Mouse (Mus musculus): ENCODE data around the gene Bex3.

The Bex3 gene

DNA sequence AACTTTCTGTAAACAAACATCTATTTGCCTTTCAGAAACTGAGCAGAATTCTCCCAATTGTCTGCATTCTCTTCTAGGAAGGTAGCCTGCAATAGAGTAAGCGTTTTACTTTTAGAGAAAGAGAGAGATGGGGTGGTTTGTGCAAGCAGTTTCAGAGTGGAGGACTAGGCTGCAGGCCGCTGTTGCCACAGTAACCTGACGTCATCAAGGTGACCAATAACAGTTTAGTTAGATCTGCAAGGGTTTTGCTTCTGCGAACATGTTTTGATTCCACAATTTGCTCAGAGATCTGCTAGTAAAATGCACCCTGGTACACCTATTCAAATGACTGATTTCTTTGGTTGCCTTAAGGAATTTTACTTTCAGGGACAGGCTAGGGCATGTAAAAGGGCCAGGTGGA is 43.2 kb downstream of the Bex3 start:
- in situ Hi-C loops (cut with MboI, MseI) = loop anchor here (5.0 to 10.0 kb wide), 4 partner anchors 109 to 269 kb away; partner anchors contain the start of gene Tceal5 (in 1 of the 2)

DNA sequence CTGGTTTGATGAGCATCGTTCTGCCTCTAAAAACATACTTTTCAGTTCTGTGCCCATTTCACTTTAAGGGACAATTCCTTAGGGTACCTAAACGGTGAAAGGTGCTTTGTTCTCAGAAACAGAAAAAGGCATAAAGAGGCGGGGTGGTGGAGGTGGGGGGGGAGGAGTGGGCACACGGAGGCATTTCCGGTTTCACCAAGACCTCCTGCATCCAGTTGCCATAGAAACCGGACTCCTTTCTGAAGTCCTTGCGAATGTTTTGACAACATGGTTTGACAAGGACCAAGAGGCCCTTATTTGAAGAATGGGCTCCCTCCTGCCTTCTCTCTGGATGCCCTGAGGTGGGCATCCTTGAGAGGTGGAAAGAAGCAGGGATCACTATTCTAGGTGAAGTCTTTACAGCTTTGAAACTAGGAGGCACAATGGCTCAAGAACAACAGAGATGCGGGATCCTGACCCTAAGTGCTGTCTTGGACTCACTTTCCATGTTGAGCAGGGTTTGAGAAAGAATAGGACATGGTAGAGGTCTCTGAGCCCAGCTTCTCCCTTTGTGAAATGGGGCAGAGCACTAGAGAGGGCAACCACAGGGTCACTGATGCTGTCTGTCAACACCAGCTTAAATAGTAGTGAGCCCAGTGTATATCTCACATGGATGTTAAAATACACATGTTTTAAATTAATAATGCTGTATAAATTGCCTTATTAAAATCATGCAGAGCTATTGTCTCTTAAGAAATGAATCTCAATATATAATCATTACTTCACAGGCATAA is 43.9 kb downstream of the Bex3 start:
- in situ Hi-C loops (cut with MboI, MseI) = loop anchor here (5.0 to 10.0 kb wide), 4 partner anchors 109 to 269 kb away; partner anchors contain the start of gene Tceal5 (in 1 of the 2)

DNA sequence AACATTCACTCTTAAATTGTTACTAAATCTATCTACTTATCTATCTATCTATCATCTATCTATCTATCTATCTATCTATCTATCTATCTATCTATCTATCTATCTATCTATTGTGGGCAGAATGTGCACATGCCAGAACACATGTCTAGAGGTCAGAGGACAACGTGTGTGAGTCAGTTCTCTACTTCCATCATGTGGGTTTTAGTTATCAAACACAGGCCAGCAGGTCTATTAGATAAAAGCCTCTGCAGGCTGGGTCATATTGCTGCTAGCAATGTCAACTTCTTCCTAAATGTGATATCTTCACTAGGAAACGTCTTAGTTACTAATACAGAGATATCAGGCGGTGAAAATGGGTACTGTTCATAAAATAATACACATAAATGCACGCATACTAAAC is 49.9 kb downstream of the Bex3 start:
- in situ Hi-C loops (cut with MboI, MseI) = loop anchor here (5.0 to 10.0 kb wide), 5 partner anchors 92 to 275 kb away; partner anchors contain the start of gene Tceal5 (in 1 of the 2)
